Mouse (Mus musculus) CH12.LX (cell line): Measurements from ENCODE around the gene Fbxo30.

Source experiments
- MAX ChIP-seq: IDR thresholded peaks from 2 replicates; pipeline ENCODE4 v1.6.1; 2011; ENCODE audit warnings: low read length, improper control_type of control experiment
- PAX5 ChIP-seq: IDR thresholded peaks from 2 replicates; pipeline ENCODE4 v1.6.1; 2012; ENCODE audit warnings: low read length, inconsistent platforms, mixed read lengths

DNA sequence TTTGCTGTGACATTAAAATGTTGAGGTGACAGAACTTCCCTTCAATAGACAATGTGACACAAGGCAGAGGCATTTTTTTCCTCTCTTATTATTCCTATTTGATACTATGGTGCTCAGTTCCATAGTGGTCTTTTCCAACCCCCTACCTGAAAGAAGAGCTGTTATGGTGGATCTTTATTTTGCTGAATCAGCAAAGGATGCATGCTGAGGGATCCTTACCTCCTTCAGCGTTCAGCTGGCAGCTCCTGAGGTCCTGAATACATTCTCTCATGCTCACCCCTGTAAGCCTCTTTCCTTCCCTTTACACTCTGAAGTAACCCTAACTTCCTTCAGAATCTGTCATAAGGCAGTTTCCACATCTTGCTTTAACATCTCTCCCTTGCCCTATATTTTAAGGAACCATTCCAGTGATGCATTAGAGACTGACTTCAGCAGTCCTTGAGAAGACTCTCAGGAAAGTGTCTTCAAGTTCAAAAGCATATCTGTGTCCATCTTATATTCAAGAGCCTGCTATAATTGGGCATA, 38.4 kb downstream of the Fbxo30 start:
- TF ChIP-seq MAX (no peak), PAX5 (no peak)
